Mouse (Mus musculus): ENCODE results near the gene Mrpl47. TPM values are rescaled to one million over a fixed set of nuclear protein-coding genes. Genes with fewer than 3 reads are reported as not detected.
A peak's percentile ranks its signal among the peaks of the same experiment; 100 is the strongest.

Gene Mrpl47
- total and polyA plus RNA-seq, 3 experiments = 32.5 to 56.2 (median 48.8) TPM

GRCm38 (mm10) chr3:32695583-32695980 lies 41.8 kb downstream of the Mrpl47 start:
- peaks cover 12 to 28% of the 10 kb centered on the region in 2 experiments for H3K4me1 ChIP-seq (ENCODE audit: control insufficient read depth in 1 of 2, insufficient read depth in 2 of 2)
- in situ Hi-C loops (cut with MboI; ENCODE audit: low pct_ligation_motif_present, low pct_unique_long_range_greater_than_20kb, low sequenced_read_pairs) = loop anchor here (5.0 to 25.0 kb wide), 2 partner anchors 83 to 358 kb away; no protein-coding TSS in a partner anchor
- dilution Hi-C loops (cut with MboI; ENCODE audit: extremely low pct_ligation_motif_present, extremely low pct_unique_long_range_greater_than_20kb, low sequenced_read_pairs) = no loop called here
- H3K27ac ChIP-seq (ENCODE audit: insufficient read depth, low read depth) = no peak overlapping the region
- no peaks in the 10 kb centered on the region for H3K9me3 ChIP-seq (replicated peaks; ENCODE audit: low read length)
- H3K4me2 ChIP-seq (ENCODE audit: insufficient read depth, low read depth, poor library complexity, severe bottlenecking) = peak overlapping the region; percentile 29
- TF ChIP-seq SMC3 (IDR thresholded peaks at IDR 0.05; ENCODE audit: low read depth, low read length) (no peak), E2F4 (IDR thresholded peaks at IDR 0.05; ENCODE audit: insufficient replicate concordance, low read depth, low read length) (no peak), MEF2A (IDR thresholded peaks at IDR 0.05; ENCODE audit: borderline replicate concordance, low read depth, low read length) (no peak), ZKSCAN1 (IDR thresholded peaks at IDR 0.05; ENCODE audit: borderline replicate concordance, low read depth, low read length) (no peak), CTCF (conservative IDR thresholded peaks at IDR 0.05 in 1 of 2, IDR thresholded peaks at IDR 0.05 in 1 of 2; ENCODE audit: low read depth in 2 of 2, low read length in 2 of 2) (no peak), JUND (conservative IDR thresholded peaks at IDR 0.05; ENCODE audit: low read depth, low read length) (no peak), USF1 (IDR thresholded peaks at IDR 0.05; ENCODE audit: low read depth, low read length) (no peak), MXI1 (IDR thresholded peaks at IDR 0.05; ENCODE audit: low read depth, low read length) (no peak)
- no peaks in the 10 kb centered on the region for H3K27me3 ChIP-seq (replicated peaks)
- H3K9ac ChIP-seq (ENCODE audit: insufficient read depth, low read depth) = no peak overlapping the region
- no peak for DNase-seq (ENCODE audit: extremely low read depth)
- no peak overlapping the region for H3K4me3 ChIP-seq (replicated peaks in 1 of 3; ENCODE audit: low read depth in 2 of 3, low read length in 2 of 3, poor library complexity in 1 of 3)
- no peaks in the 10 kb centered on the region for H3K79me2 ChIP-seq (replicated peaks; ENCODE audit: control insufficient read depth, extremely low read depth, insufficient read depth, poor library complexity, severe bottlenecking)
- H3K36me3 ChIP-seq (replicated peaks in 1 of 2; ENCODE audit: control insufficient read depth in 1 of 2, insufficient read depth in 1 of 2, low read length in 1 of 2) = no peaks in the 10 kb centered on the region

- dilution Hi-C loops (cut with MboI; ENCODE audit: extremely low pct_ligation_motif_present, extremely low pct_unique_long_range_greater_than_20kb, low sequenced_read_pairs) = no loop called here
- in situ Hi-C loops (cut with MboI; ENCODE audit: low pct_ligation_motif_present, low pct_unique_long_range_greater_than_20kb, low sequenced_read_pairs) = loop anchor here (5.0 to 25.0 kb wide), 2 partner anchors 83 to 358 kb away; no protein-coding TSS in a partner anchor
- no peaks in the 10 kb centered on the region for H3K9me3 ChIP-seq (replicated peaks; ENCODE audit: low read length)
- H3K9ac ChIP-seq (ENCODE audit: insufficient read depth, low read depth) = no peak overlapping the region
- H3K27me3 ChIP-seq (replicated peaks) = no peaks in the 10 kb centered on the region
- no peak for TF ChIP-seq ETS1 (conservative IDR thresholded peaks at IDR 0.05; ENCODE audit: low read depth, low read length)
- peak; percentile 55 for TF ChIP-seq RAD21 (IDR thresholded peaks at IDR 0.05; ENCODE audit: low read depth, low read length)
- TF ChIP-seq CTCF (conservative IDR thresholded peaks at IDR 0.05 in 1 of 2, IDR thresholded peaks at IDR 0.05 in 1 of 2; ENCODE audit: low read depth in 2 of 2, low read length in 2 of 2) = peak in 1 of 2 experiments; percentile 63; a peak in 2 of 4 replicates
- peak; percentile 27 for TF ChIP-seq SMC3 (IDR thresholded peaks at IDR 0.05; ENCODE audit: low read depth, low read length)
- TF ChIP-seq EP300 (IDR thresholded peaks at IDR 0.05; ENCODE audit: low read length) = no peak
- no peak overlapping the region for H3K27ac ChIP-seq (ENCODE audit: insufficient read depth, low read depth)
- DNase-seq (ENCODE audit: extremely low read depth) = no peak
- H3K4me2 ChIP-seq (ENCODE audit: insufficient read depth, low read depth, poor library complexity, severe bottlenecking) = peak overlapping the region; percentile 29
- no peaks in the 10 kb centered on the region for H3K36me3 ChIP-seq (replicated peaks in 1 of 2; ENCODE audit: control insufficient read depth in 1 of 2, insufficient read depth in 1 of 2, low read length in 1 of 2)
- H3K4me1 ChIP-seq (ENCODE audit: control insufficient read depth in 1 of 2, insufficient read depth in 2 of 2) = peaks cover 12 to 28% of the 10 kb centered on the region in 2 experiments
- H3K4me3 ChIP-seq (replicated peaks in 1 of 3; ENCODE audit: low read depth in 2 of 3, low read length in 2 of 3, poor library complexity in 1 of 3) = no peak overlapping the region
- H3K79me2 ChIP-seq (replicated peaks; ENCODE audit: control insufficient read depth, extremely low read depth, insufficient read depth, poor library complexity, severe bottlenecking) = no peaks in the 10 kb centered on the region
Observed at GRCm38 (mm10) chr3:32694737-32695582, 42.4 kb downstream of the Mrpl47 start.

All from CH12.LX (cell line).